Mouse (Mus musculus) bone marrow macrophage, adult 2 months (primary cell): ENCODE measurements around the gene Cryzl2. TPM values are rescaled to one million over a fixed set of nuclear protein-coding genes. Genes with fewer than 3 reads are reported as not detected.
A peak's percentile ranks its signal among the peaks of the same experiment; 100 is the strongest.

ENCODE experiments used
- H3K27ac ChIP-seq: 2 replicates; pipeline ENCODE4 v1.5.1; 2012; ENCODE audit warnings: low read depth, low read length; ENCODE audit not compliant: insufficient read depth
- H3K4me1 ChIP-seq: 2 replicates; pipeline ENCODE4 v1.6.1; 2012; ENCODE audit warnings: low read length; ENCODE audit not compliant: control insufficient read depth, insufficient read depth
- H3K4me3 ChIP-seq: 2 replicates; pipeline ENCODE4 v1.5.1; 2012; ENCODE audit warnings: mild to moderate bottlenecking, low read length, moderate library complexity; ENCODE audit not compliant: insufficient read depth
- CTCF ChIP-seq: IDR thresholded peaks from 2 replicates; pipeline ENCODE4 v1.5.1; 2012; ENCODE audit warnings: low read depth, mild to moderate bottlenecking, low read length, moderate library complexity
- POLR2A ChIP-seq: IDR thresholded peaks from 2 replicates; pipeline ENCODE4 v1.6.1; 2012; ENCODE audit warnings: mild to moderate bottlenecking, low read depth, low read length, borderline replicate concordance
- polyA plus RNA-seq: library from polyadenylated mRNA; stranded (reverse); fragments of >200 nt; gene quantifications from 2 replicates; pipeline ENCODE4 v1.2.4, GENCODE M21; 2012; ENCODE audit not compliant: missing spikeins, insufficient read depth, insufficient read length

The Cryzl2 gene
- polyA plus RNA-seq, 1 experiment = 9.9 TPM

DNA sequence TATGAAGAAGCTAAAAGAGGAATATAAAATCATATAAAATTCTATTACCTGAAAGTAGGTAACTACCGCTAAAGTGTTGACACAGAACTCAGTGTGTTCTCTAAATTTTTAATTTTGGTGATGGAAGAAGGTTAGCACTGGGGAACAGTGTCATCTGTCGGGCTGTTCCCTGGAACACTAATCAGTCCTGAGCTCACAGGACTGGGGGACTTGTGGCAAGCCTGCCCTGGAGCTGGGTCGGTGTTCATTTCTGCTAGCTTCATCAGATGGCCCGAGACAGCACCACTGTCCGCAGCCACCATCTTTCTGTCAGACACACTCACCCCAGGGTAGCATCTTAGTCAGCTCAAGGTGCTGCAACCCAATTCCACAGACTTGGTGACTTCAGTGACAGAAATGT is 63.9 kb downstream of the Cryzl2 start:
- Histone ChIP-seq H3K4me1 (peaks cover 3% of the 10 kb centered on the region; the same call in 1 of the 2 replicates), H3K4me3 (no peak overlapping the region), H3K27ac (no peak overlapping the region)
- TF ChIP-seq CTCF (no peak), POLR2A (no peak)

DNA sequence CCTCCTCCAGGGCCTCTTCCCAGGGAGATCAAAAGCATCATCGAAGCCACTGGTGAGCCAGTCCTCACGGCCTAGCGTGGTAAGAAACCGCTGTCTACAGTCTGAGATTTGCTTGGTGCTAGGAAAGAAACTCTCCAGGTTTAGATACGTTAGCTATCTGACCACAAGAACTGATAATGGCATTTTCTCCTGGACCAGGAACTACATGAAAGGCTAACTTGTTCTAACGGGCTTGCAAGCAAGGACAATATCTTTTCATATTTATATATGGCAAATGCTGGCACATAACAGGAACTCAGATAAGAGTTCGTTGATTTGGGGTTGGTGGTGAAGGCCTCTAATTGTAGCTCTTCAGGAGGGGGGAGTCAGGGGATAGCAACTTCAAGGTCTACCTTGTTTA is 66.4 kb downstream of the Cryzl2 start:
- TF ChIP-seq POLR2A (no peak), CTCF (no peak)
- Histone ChIP-seq H3K4me3 (no peak overlapping the region), H3K27ac (no peak overlapping the region)

DNA sequence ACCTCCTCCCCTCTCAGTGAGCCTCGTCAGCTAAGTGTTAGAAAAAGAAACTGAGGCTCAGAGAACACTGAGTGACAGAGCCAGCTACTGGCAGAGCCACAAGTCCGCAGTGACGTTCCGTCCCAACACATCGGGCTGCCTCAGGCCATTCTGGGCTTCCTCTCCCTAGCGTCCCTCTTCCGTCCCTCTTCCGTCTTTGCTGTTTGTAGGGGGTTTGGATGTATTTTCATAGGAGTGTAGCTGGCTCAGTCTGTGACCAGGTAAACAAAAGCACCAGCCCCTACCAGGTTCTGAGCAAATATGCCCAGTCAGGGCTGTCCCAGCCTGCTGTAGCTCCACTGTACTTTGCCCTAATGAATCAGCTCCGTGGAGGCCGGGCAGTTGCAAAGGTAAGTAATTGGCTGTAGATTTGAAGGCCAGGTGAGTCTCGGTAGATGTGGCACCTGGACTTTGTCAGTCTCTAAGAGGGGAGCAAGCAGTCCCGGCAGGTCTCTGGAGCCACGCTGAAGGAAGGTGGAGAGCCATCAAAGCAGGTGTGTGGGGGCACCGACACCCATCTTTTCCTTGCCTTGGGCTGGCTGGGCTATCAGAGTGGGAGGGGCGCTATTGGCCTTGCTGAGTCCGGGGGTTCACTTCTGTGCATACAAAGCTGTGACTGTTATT is 67.4 kb downstream of the Cryzl2 start:
- Histone ChIP-seq H3K4me1 (no peaks in the 10 kb centered on the region), H3K27ac (no peak overlapping the region), H3K4me3 (no peak overlapping the region)

More for the DNA sequence above, 66.4 kb downstream of the Cryzl2 start:
- H3K4me1 ChIP-seq = no peaks in the 10 kb centered on the region

DNA sequence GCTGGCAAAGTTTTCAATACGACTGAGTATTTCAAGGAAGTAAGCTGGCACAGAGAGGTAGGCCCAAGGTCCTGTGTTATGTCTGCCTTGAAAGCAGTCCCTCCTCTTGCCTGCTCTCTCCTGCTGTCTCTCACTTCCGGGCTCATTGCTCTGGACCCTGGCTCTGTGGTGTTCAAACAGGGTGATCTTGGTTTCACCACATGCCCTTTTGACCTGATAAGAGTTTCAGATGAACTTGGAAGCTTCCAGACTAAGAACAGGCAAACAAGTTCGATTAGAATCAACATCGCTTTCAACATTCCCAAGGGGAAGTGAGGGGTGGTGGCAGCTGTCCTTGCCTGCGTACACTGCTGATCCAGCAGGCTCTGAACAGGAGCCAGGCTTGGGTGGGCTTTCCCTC is 68.2 kb downstream of the Cryzl2 start:
- TF ChIP-seq CTCF (no peak), POLR2A (no peak)
- Histone ChIP-seq H3K27ac (no peak overlapping the region), H3K4me1 (no peaks in the 10 kb centered on the region), H3K4me3 (no peak overlapping the region)

More for the DNA sequence above, 67.4 kb downstream of the Cryzl2 start:
- TF ChIP-seq POLR2A = no peak
- no peak for TF ChIP-seq CTCF

DNA sequence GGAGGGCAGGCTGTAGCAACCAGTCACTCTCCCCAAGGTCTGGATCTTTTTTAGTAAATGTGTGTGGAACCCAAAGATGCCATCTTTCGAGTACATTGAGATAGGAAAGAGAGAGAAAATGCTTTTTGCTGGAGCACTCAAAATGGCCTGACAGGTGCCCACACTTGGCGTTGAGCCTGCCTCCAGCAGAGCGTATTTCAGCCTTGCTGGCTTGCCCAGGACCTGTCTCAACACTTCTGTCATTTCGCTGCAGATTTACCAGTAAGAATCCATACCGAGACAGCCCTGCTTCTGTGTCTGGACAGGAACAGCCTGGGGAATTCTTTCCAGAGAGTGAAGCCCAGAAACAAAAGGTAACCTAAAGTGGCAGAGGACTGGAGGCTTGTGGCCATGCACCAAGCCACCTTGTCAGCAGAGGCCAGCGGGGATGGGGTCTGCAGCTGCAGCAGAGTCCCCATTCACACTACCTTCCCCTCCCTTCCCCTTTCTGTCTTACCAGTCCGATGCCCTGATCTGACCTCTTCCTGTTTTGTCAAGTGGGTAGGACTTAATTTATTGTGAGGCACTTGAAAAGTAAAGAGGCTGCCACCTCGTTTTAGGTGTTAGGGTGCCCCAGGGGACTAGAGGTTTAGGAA is 74.6 kb downstream of the Cryzl2 start:
- H3K4me1 ChIP-seq = no peaks in the 10 kb centered on the region
- H3K4me3 ChIP-seq = no peak overlapping the region
- no peak for TF ChIP-seq CTCF
- TF ChIP-seq POLR2A = no peak
- H3K27ac ChIP-seq = no peak overlapping the region

DNA sequence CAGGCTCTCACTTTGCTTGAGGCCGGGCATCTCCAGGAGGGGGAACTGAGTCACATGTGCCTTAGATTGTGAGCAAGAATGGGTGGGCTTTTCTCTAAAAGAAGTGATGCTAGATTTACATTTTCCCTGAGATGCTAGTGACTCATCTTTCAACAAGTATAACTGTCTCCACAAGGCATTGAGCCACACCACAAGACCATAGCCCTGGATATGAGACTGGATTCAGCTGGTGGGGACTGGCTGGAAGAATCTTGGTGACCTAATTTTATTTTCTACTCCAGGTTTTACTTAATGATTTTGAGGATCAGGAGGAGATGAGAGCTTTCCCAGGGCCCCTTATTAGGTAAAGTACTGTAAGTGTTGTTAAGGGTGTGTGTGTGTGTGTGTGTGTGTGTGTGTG is 77.2 kb downstream of the Cryzl2 start:
- TF ChIP-seq POLR2A (no peak), CTCF (no peak)
- no peak overlapping the region for H3K27ac ChIP-seq
- no peaks in the 10 kb centered on the region for H3K4me1 ChIP-seq
- no peak overlapping the region for H3K4me3 ChIP-seq

DNA sequence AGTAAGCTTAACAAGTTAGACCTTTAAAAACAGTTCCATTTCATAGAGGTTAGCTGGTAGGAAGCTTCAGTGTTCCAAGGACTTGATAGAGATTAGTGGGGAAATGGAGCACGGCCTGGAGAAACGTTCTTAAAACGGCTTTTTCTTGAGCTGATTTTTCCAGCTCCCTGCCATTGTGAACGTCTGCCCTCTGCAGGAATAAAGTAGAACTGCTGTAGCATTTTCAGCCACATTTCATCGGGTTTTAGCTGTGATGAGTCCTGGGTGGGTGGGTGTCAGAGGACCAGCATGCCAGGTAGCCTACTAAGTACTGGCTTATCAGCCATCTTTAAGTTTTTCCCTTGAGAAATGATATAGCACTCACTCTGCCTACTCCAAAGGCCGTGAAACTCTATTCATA is 78.1 kb downstream of the Cryzl2 start:
- H3K4me3 ChIP-seq = no peak overlapping the region
- no peaks in the 10 kb centered on the region for H3K4me1 ChIP-seq
- H3K27ac ChIP-seq = no peak overlapping the region
- TF ChIP-seq POLR2A = no peak
- peak; percentile 13; the same call in 1 of the 2 replicates for TF ChIP-seq CTCF

DNA sequence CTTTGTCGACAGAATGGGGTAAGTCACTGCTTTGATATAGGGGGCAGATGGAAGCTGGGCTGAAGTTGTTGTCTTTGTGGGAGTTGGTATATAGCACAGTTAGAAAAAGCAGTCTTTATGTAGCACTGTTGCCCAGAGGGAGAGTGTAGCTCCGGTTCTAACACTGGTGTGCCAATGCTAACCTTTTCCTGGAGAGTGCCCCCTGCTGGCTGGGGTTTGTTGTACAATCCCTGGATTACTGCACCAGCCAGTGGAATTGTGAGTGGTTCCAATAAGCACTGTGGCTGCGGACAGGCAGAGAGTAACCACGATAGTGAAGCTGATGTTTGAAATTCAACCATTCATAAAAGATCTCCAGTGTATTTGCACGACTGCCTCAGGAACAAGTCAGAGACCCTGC is 79.3 kb downstream of the Cryzl2 start:
- no peak for TF ChIP-seq CTCF
- no peak for TF ChIP-seq POLR2A
- Histone ChIP-seq H3K4me3 (no peak overlapping the region), H3K4me1 (no peaks in the 10 kb centered on the region), H3K27ac (no peak overlapping the region)

Other genes starting within 250 kb of the Cryzl2 start
- 0.87 and 1.8 TPM in 2 replicates for gene Rasal2, start 46.0 kb upstream of the Cryzl2 start, polyA plus RNA-seq
- 0.16 TPM in 1 of 2 replicates, not detected in the other for gene Sec16b, start 48.2 kb downstream of the Cryzl2 start, polyA plus RNA-seq